Comparison of ENCODE assay signal across 25 mouse cellular contexts in the genomic region with DNA sequence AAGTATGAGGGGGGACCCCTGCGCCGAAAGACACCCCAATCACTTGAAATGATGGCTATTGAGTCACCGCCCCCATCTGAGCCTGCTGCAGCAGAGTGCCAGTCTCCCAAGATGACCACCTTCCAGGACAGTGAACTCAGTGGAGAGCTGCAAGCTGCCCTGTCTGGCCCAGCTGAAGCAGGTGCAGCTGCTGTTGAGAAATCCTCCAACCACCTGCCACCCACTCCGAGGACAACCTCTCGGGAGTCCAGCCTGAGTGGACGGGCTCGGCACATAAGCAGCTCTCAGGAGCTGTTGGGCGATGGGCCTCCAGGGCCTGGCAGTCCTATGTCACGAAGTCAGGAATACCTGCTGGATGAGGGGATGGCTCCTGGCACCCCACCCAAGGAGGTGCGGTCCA. TPM values are rescaled to one million over a fixed set of nuclear protein-coding genes. Genes with fewer than 3 reads are reported as not detected.
"Had no signal": no experiment of that assay in that cellular context is flagged by ENCODE, and none has a peak within 500 bp of the region (broad histone marks: within the 10 kb centered on the region; RNA-seq: fewer than 3 reads in every experiment).

No protein-coding gene starts in this region.

- ATAC-seq: liver, postnatal 0 days; lung, postnatal 0 days; midbrain, embryonic 13.5 days; midbrain, embryonic 15.5 days had no signal

- H3K4me2 ChIP-seq: liver, embryonic 15.5 days; lung, embryonic 15.5 days; midbrain, embryonic 11.5 days; midbrain, embryonic 13.5 days; midbrain, embryonic 15.5 days; neural tube, embryonic 13.5 days; neural tube, embryonic 15.5 days had no signal

- H3K27ac ChIP-seq: liver, embryonic 15.5 days; lung, embryonic 15.5 days; macrophage; midbrain, embryonic 13.5 days; midbrain, embryonic 15.5 days; neural tube, embryonic 13.5 days; neural tube, embryonic 15.5 days had no signal

- H3K4me3 ChIP-seq: liver, embryonic 15.5 days; lung, embryonic 15.5 days; megakaryocyte, embryonic 14.5 days; midbrain, embryonic 13.5 days; midbrain, embryonic 15.5 days; neural tube, embryonic 13.5 days; neural tube, embryonic 15.5 days had no signal

- DNase-seq: liver, postnatal 0 days; lung, adult 2 months; lung, postnatal 14 days; lung, postnatal 36 days; retina, postnatal 1 day; right cerebral cortex, adult 18-20 months; spleen, adult 18-20 months; thymus, adult 18-20 months; thymus, postnatal 14 days; thymus, postnatal 36 days had no signal

- H3K9me3 ChIP-seq: liver, embryonic 15.5 days; lung, embryonic 15.5 days; megakaryocyte, embryonic 14.5 days; midbrain, embryonic 13.5 days; midbrain, embryonic 15.5 days; neural tube, embryonic 13.5 days; neural tube, embryonic 15.5 days had no signal

- H3K27me3 ChIP-seq: liver, embryonic 15.5 days; lung, embryonic 15.5 days; midbrain, embryonic 13.5 days; midbrain, embryonic 15.5 days; neural tube, embryonic 13.5 days; neural tube, embryonic 15.5 days had no signal

RNA-seq across cellular contexts. Expression of gene Caskin1, which starts 15.7 kb away (rescaled TPM):
- total RNA-seq: megakaryocyte progenitor cell, adult 5-6 weeks; monocyte, adult 5-6 weeks had no signal
- polyA plus RNA-seq: liver, postnatal 0 days; macrophage had no signal

RNA-seq across cellular contexts. Expression of gene Rab26, which starts 29.9 kb away (rescaled TPM):
- total RNA-seq: monocyte, adult 5-6 weeks had no signal
- polyA plus RNA-seq: macrophage had no signal

RNA-seq across cellular contexts. Expression of gene Bricd5, which starts 30.4 kb away (rescaled TPM):
- total RNA-seq: midbrain, postnatal 0 days had no signal
- polyA plus RNA-seq: liver, embryonic 15.5 days; liver, postnatal 0 days; lung, embryonic 15.5 days; lung, postnatal 0 days; macrophage; midbrain, embryonic 11.5 days; midbrain, embryonic 13.5 days; neural tube, embryonic 13.5 days; stomach, embryonic 14.5 days; thymus, postnatal 0 days had no signal
